Mouse (Mus musculus) hematopoietic stem cell, adult 5-6 weeks (primary cell): ENCODE measurements at regions not wholly inside any gene's neighbourhood (a gene's known extent, or its start where the extent isn't known, plus 50 kb on each side); places are given as distances from the start of the nearest gene placed in this dataset.
A peak's percentile ranks its signal among the peaks of the same experiment; 100 is the strongest.

ENCODE experiments used
- ATAC-seq, 2 experiments: fragments of 125-278 bp in 1 of 2; replicated peaks in 1 of 2; 2 replicates each; pipeline ENCODE4 v1.8.0; 2016 to 2017; ENCODE audit warnings: inconsistent platforms in 2 of 2, mild to moderate bottlenecking in 2 of 2, moderate number of reproducible peaks in 2 of 2, low read depth in 1 of 2, moderate TSS enrichment in 1 of 2; ENCODE audit not compliant: low FRiP score in 2 of 2, poor library complexity in 2 of 2, severe bottlenecking in 2 of 2, insufficient read depth in 1 of 2, low TSS enrichment in 1 of 2

GRCm38 (mm10) chr10:26695212-26695933 is 57.8 kb upstream of the Arhgap18 start:
- ATAC-seq, result peak; percentile 86 to 87
